Mouse (Mus musculus) limb, embryonic 12.5 days (tissue): Measurements from ENCODE around the gene Irx2. TPM values are rescaled to one million over a fixed set of nuclear protein-coding genes. Genes with fewer than 3 reads are reported as not detected.

Experiments
- ATAC-seq: fragments of 200-750 bp; cut with Nextera tagmentation; 2 replicates; pipeline ENCODE4 v1.8.0; 2017; ENCODE audit warnings: low read depth, moderate TSS enrichment; ENCODE audit not compliant: insufficient number of reproducible peaks, insufficient read depth, low FRiP score, low TSS enrichment
- H3K27ac ChIP-seq: fragments of 300-500 bp; sonication (generic); 2 replicates; pipeline ENCODE4 v1.5.1; 2016; ENCODE audit warnings: mild to moderate bottlenecking, moderate library complexity
- H3K27me3 ChIP-seq: fragments of 300-500 bp; sonication (generic); 2 replicates; pipeline ENCODE4 v1.6.1; 2016; ENCODE audit warnings: mild to moderate bottlenecking, moderate library complexity
- H3K36me3 ChIP-seq: fragments of 300-500 bp; sonication (generic); 2 replicates; pipeline ENCODE4 v1.6.1; 2016; ENCODE audit warnings: mild to moderate bottlenecking, moderate library complexity
- H3K4me1 ChIP-seq: fragments of 300-500 bp; sonication (generic); replicated peaks from 2 replicates; pipeline ENCODE4 v1.6.1; 2016
- H3K4me2 ChIP-seq: fragments of 300-500 bp; sonication (generic); 2 replicates; pipeline ENCODE4 v1.6.1; 2016; ENCODE audit warnings: mild to moderate bottlenecking, moderate library complexity
- H3K4me3 ChIP-seq: fragments of 300-500 bp; sonication (generic); replicated peaks from 2 replicates; pipeline ENCODE4 v1.5.1; 2016; ENCODE audit warnings: mild to moderate bottlenecking
- H3K9ac ChIP-seq: fragments of 300-500 bp; sonication (generic); replicated peaks from 2 replicates; pipeline ENCODE4 v1.6.1; 2016; ENCODE audit warnings: mild to moderate bottlenecking, moderate library complexity
- H3K9me3 ChIP-seq: fragments of 300-500 bp; sonication (generic); 2 replicates; pipeline ENCODE4 v1.6.1; 2016; ENCODE audit warnings: mild to moderate bottlenecking, moderate library complexity
- WGBS: fragments of 180-500 bp; shearing (Covaris S2); methylation state at CpG from one replicate; pipeline ENCODE4 v1.1.7; 2016; 5-methylcytosine and 5-hydroxymethylcytosine counted together
- polyA plus RNA-seq: library from polyadenylated mRNA; unstranded; fragments of >200 nt; fragmentation: Nextera tagmentation; extraction: Ambion mirVana; gene quantifications from 2 replicates; pipeline ENCODE4 v1.2.1, GENCODE M21; 2016

The Irx2 gene
- polyA plus RNA-seq, 1 experiment from 2014 or later = 8.7 TPM

GRCm38 (mm10) chr13:72627391-72628321 lies 964 bp upstream of the Irx2 start:
- Histone ChIP-seq H3K36me3 (no peaks in the 10 kb centered on the region), H3K9me3 (no peaks in the 10 kb centered on the region), H3K27me3 (peaks cover 96% of the 10 kb centered on the region), H3K9ac (0 out of 2 replicates have a peak overlapping the region, but pooled peaks have one; percentile 40), H3K27ac (no peak overlapping the region), H3K4me2 (peak overlapping the region; percentile 90), H3K4me1 (peaks cover 47% of the 10 kb centered on the region), H3K4me3 (peak overlapping the region; percentile 60)
- no peak; the same call in 1 of the 2 replicates for ATAC-seq
- under 1% methylated on average over 42 of the region's 42 CpGs for WGBS

DNA sequence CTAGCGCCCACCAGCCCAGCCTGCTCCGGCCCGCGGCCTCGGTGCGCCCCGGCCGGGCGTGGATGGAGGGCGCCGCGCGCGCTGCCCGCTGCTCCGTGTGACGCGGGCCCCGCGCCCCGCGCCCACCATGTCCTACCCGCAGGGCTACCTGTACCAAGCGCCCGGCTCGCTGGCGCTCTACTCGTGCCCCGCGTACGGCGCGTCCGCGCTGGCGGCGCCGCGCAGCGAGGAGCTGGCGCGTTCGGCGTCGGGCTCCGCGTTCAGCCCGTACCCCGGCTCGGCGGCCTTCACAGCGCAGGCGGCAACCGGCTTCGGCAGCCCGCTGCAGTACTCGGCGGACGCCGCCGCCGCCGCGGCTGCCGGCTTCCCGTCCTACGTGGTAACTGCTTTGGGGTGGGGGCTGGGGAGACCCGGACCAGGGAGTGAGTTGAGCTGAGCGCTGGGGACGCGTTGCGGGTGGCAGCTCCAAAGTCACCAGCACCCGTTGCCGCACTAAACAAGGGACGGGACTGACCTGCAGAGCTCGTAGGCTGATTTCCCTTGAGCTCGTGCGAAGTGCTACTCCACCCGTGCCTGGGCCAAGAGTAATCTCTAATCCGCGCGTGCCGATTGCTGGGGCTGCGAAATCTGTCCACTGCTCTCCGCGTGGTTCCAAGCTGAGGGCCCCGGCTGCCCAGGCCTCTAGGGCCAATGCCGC lies 463 bp downstream of the Irx2 start:
- peak overlapping the region; percentile 60 for H3K4me3 ChIP-seq
- no peak overlapping the region for H3K27ac ChIP-seq
- WGBS = 0% methylated on average over 76 of the region's 88 CpGs
- H3K4me1 ChIP-seq = peaks cover 42% of the 10 kb centered on the region
- H3K4me2 ChIP-seq = peak overlapping the region; percentile 90
- H3K27me3 ChIP-seq = peaks cover 93% of the 10 kb centered on the region
- ATAC-seq = peak; percentile 54
- peak overlapping the region; percentile 70 for H3K9ac ChIP-seq
- no peaks in the 10 kb centered on the region for H3K9me3 ChIP-seq
- H3K36me3 ChIP-seq = no peaks in the 10 kb centered on the region

DNA sequence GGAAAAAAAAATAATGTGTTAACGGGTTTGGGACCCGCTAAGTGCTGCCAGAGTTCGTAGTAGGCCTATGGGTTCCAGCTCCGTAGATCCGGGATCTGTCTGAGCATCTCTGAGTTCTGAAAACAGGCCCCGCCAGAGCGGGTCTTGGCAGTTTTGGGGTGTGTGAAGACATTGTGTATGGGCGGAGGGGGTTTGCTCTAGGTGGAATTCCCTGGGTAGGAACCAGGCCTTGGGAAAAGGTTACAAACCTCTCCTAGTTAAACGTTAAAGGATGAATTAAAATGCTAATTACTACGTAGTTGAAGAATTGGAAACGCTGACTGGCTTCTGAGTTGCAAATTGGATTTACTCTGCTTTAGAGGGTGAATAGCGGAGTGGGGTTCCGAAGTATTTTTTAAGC lies 1.2 kb downstream of the Irx2 start:
- peaks cover 38% of the 10 kb centered on the region for H3K4me1 ChIP-seq
- WGBS = 2% methylated on average over 13 of the region's 13 CpGs
- H3K9me3 ChIP-seq = no peaks in the 10 kb centered on the region
- H3K4me2 ChIP-seq = peak overlapping the region; percentile 90
- H3K27ac ChIP-seq = no peak overlapping the region
- H3K9ac ChIP-seq = peak overlapping the region; percentile 70; the same call in 1 of the 2 replicates
- H3K36me3 ChIP-seq = no peaks in the 10 kb centered on the region
- peak overlapping the region; percentile 60 for H3K4me3 ChIP-seq
- ATAC-seq = no peak
- H3K27me3 ChIP-seq = peaks cover 94% of the 10 kb centered on the region

DNA sequence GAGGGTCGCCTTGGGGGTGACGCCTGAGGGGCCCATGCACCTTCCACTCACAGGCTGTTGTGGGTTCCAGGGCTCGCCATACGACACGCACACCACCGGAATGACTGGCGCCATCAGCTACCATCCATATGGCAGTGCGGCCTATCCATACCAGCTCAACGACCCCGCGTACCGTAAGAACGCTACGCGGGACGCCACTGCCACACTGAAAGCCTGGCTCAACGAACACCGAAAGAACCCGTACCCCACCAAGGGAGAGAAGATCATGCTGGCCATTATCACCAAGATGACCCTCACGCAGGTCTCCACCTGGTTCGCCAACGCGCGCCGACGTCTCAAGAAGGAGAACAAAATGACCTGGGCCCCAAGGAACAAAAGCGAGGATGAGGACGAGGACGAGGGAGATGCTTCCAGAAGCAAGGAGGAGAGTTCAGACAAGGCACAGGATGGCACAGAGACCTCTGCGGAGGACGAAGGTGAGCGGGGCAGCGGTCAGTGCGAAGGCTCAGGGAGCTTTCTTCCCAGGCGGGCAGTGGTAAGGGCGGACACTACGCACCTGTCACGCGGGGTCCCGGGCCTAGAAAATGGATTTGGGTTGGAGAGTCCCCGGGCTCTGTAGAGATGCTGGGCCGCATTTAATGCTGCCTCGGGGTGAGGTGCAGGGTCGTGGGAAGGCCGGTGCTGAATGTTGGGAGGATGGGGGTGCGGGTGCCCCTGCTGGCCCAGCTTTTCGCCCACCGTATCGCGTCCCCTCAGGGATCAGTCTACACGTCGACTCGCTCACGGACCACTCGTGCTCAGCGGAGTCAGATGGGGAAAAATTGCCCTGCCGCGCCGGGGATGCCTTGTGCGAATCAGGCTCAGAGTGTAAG lies 2.1 kb downstream of the Irx2 start:
- Histone ChIP-seq H3K27me3 (peaks cover 96% of the 10 kb centered on the region), H3K27ac (no peak overlapping the region), H3K36me3 (no peaks in the 10 kb centered on the region), H3K9ac (no peak overlapping the region; the same call in 1 of the 2 replicates), H3K4me1 (peaks cover 38% of the 10 kb centered on the region), H3K4me2 (peak overlapping the region; percentile 90), H3K9me3 (no peaks in the 10 kb centered on the region), H3K4me3 (peak overlapping the region; percentile 60)
- no peak for ATAC-seq
- WGBS = 2% methylated on average over 60 of the region's 60 CpGs

DNA sequence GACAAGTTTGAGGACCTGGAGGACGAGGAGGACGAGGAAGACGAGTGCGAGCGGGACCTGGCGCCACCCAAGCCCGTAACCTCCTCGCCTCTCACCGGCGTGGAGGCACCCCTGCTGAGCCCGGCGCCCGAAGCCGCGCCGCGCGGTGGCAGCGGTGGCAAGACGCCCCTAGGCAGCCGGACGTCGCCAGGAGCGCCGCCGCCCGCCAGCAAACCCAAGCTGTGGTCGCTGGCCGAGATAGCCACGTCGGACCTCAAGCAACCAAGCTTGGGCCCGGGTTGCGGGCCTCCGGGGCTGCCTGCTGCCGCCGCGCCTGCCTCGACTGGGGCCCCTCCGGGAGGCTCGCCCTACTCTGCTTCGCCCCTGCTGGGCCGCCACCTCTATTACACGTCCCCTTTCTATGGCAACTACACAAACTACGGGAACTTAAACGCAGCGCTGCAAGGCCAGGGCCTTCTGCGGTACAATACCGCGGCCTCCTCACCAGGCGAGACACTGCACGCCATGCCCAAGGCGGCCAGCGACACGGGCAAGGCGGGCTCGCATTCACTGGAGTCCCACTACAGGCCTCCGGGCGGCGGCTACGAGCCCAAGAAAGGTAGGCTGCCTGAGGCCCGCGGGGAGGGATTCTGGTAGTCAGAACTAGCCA lies 2.9 kb downstream of the Irx2 start:
- no peak overlapping the region for H3K27ac ChIP-seq

DNA sequence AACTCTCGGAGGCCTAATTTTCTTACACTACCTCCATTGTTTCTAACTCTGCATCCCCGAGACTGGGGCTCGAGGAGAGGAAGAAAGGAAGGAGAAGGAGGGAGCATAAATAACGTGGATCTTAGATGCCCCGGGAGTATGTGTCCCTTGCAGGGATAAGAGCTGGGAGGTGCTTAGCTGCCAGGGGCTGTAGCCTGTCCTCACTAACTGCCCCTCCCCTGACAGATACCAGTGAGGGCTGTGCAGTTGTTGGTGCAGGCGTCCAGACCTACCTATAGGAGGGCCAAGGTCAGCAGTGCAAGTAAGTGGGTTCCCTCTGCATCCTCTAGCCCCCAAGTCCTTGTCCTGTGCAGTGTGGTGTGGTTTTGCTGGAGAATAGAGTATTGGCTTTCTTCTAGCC lies 3.7 kb downstream of the Irx2 start:
- peaks cover 42% of the 10 kb centered on the region for H3K4me1 ChIP-seq
- ATAC-seq = no peak
- WGBS = 6% methylated on average over 6 of the region's 6 CpGs
- H3K4me2 ChIP-seq = peak overlapping the region; percentile 90
- peaks cover 95% of the 10 kb centered on the region for H3K27me3 ChIP-seq
- H3K9me3 ChIP-seq = no peaks in the 10 kb centered on the region
- no peak overlapping the region for H3K9ac ChIP-seq
- no peak overlapping the region for H3K27ac ChIP-seq
- peak overlapping the region; percentile 60; the same call in 1 of the 2 replicates for H3K4me3 ChIP-seq
- no peaks in the 10 kb centered on the region for H3K36me3 ChIP-seq

More for the DNA sequence above, 2.9 kb downstream of the Irx2 start:
- H3K36me3 ChIP-seq = no peaks in the 10 kb centered on the region
- H3K9me3 ChIP-seq = no peaks in the 10 kb centered on the region
- H3K4me2 ChIP-seq = peak overlapping the region; percentile 90
- ATAC-seq = no peak
- no peak overlapping the region; the same call in 1 of the 2 replicates for H3K9ac ChIP-seq
- H3K27me3 ChIP-seq = peaks cover 97% of the 10 kb centered on the region
- under 1% methylated on average over 62 of the region's 62 CpGs for WGBS
- H3K4me1 ChIP-seq = peaks cover 42% of the 10 kb centered on the region
- peak overlapping the region; percentile 60 for H3K4me3 ChIP-seq

GRCm38 (mm10) chr13:72633097-72633496 lies 4.5 kb downstream of the Irx2 start:
- Histone ChIP-seq H3K4me1 (peaks cover 34% of the 10 kb centered on the region), H3K27me3 (peaks cover 95% of the 10 kb centered on the region), H3K9me3 (no peaks in the 10 kb centered on the region), H3K9ac (no peak overlapping the region), H3K4me3 (no peak overlapping the region), H3K27ac (no peak overlapping the region), H3K4me2 (no peak overlapping the region), H3K36me3 (no peaks in the 10 kb centered on the region)
- WGBS = 28% methylated on average over 2 of the region's 2 CpGs
- no peak for ATAC-seq

GRCm38 (mm10) chr13:72634752-72635315 lies 6.2 kb downstream of the Irx2 start:
- Histone ChIP-seq H3K9me3 (no peaks in the 10 kb centered on the region), H3K4me1 (peaks cover 37% of the 10 kb centered on the region), H3K4me2 (no peak overlapping the region), H3K36me3 (no peaks in the 10 kb centered on the region), H3K27ac (no peak overlapping the region), H3K9ac (no peak overlapping the region), H3K27me3 (peaks cover 95% of the 10 kb centered on the region), H3K4me3 (no peak overlapping the region)
- WGBS = 12% methylated on average over 7 of the region's 7 CpGs
- ATAC-seq = no peak

DNA sequence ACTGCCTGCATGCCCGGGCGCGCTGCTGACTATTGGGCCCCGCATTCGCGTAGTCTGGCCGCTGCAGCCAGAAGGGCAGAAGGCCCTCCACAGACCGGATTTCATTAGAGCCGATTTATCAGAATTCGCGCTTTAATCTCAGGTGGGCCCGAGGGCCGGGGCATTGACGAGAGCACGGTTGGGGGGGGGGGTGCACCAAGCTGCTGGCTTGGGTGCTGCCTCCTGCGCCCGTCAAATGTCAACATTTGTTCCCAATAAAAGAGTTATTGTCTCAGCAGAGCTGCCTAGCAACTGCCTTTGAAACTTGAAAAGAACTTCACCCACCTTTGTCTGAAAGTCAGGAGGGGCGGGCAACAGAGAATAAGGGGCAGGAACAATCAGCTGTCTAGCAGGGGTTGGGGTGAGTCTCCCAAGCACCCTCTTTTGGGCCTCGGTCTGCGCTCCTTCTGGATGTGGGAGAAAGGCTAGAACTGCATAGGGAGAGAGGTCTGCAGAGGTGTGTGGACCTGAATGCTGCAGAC lies 7.8 kb downstream of the Irx2 start:
- H3K4me3 ChIP-seq = no peak overlapping the region
- H3K36me3 ChIP-seq = no peaks in the 10 kb centered on the region
- H3K27ac ChIP-seq = no peak overlapping the region
- no peak for ATAC-seq
- peaks cover 95% of the 10 kb centered on the region for H3K27me3 ChIP-seq
- H3K9ac ChIP-seq = no peak overlapping the region
- no peak overlapping the region for H3K4me2 ChIP-seq
- peaks cover 34% of the 10 kb centered on the region for H3K4me1 ChIP-seq
- H3K9me3 ChIP-seq = no peaks in the 10 kb centered on the region
- under 1% methylated on average over 20 of the region's 20 CpGs for WGBS

DNA sequence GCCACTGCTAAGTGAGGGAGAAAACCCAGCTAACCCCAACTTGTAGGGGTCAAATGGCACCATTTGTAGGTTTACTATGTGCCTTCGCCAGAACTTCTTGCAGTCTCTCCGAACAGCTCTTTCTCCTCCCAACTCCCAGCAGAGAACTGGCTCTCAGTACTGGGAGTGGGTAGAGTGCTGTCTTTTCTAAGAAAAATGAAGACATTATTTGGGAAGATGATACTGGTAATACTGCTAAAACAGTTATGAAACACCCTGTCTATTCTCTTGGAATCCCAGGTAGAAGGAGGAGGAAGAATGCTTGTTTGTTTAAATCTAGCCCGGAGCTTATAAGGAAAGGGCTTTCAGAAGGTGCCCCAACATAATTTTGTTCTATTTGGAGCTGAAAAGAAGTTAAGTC lies 8.9 kb downstream of the Irx2 start:
- Histone ChIP-seq H3K4me2 (no peak overlapping the region), H3K27ac (no peak overlapping the region), H3K4me3 (no peak overlapping the region), H3K9ac (no peak overlapping the region), H3K9me3 (no peaks in the 10 kb centered on the region), H3K36me3 (no peaks in the 10 kb centered on the region), H3K4me1 (peaks cover 24% of the 10 kb centered on the region), H3K27me3 (peaks cover 95% of the 10 kb centered on the region)
- 4% methylated on average over 3 of the region's 3 CpGs for WGBS
- ATAC-seq = no peak
